Mouse (Mus musculus): ENCODE measurements at regions not wholly inside any gene's neighbourhood (a gene's known extent, or its start where the extent isn't known, plus 50 kb on each side); places are given as distances from the start of the nearest gene placed in this dataset.
A peak's percentile ranks its signal among the peaks of the same experiment; 100 is the strongest.

- Histone ChIP-seq H3K27me3 (replicated peaks; ENCODE audit: control insufficient read depth, insufficient read depth, low read length) (no peaks in the 10 kb centered on the region), H3K4me3 (ENCODE audit: low read length) (no peak overlapping the region), H3K9me3 (ENCODE audit: control insufficient read depth, low read length) (no peaks in the 10 kb centered on the region), H3K4me2 (ENCODE audit: low read depth, low read length) (no peak overlapping the region), H3K9ac (ENCODE audit: low read depth, low read length) (no peak overlapping the region), H3K27ac (ENCODE audit: low read length) (no peak overlapping the region), H3K4me1 (ENCODE audit: control insufficient read depth, insufficient read depth, low read length) (no peaks in the 10 kb centered on the region), H3K36me3 (ENCODE audit: control insufficient read depth, insufficient read depth, low read length) (no peaks in the 10 kb centered on the region)
- 78% methylated on average over 14 of the region's 14 CpGs for WGBS
- ATAC-seq = no peak
These were observed 539.6 kb downstream of the Nuf2 start for GRCm38 (mm10) chr1:168991506-168992244.

GRCm38 (mm10) chr1:168975037-168975698, 543.1 kb upstream of the Pbx1 start:
- ATAC-seq = no peak
- H3K4me2 ChIP-seq (ENCODE audit: low read depth, low read length) = no peak overlapping the region
- H3K9me3 ChIP-seq (ENCODE audit: control insufficient read depth, low read length) = no peaks in the 10 kb centered on the region
- H3K36me3 ChIP-seq (ENCODE audit: control insufficient read depth, insufficient read depth, low read length) = no peaks in the 10 kb centered on the region
- H3K4me1 ChIP-seq (ENCODE audit: control insufficient read depth, insufficient read depth, low read length) = no peaks in the 10 kb centered on the region
- no peaks in the 10 kb centered on the region for H3K27me3 ChIP-seq (replicated peaks; ENCODE audit: control insufficient read depth, insufficient read depth, low read length)
- no peak overlapping the region for H3K27ac ChIP-seq (ENCODE audit: low read length)
- WGBS = 76% methylated on average over 8 of the region's 8 CpGs
- H3K9ac ChIP-seq (ENCODE audit: low read depth, low read length) = no peak overlapping the region
- H3K4me3 ChIP-seq (ENCODE audit: low read length) = no peak overlapping the region

- WGBS = 31% methylated on average over 5 of the region's 5 CpGs
- Histone ChIP-seq H3K27me3 (replicated peaks; ENCODE audit: control insufficient read depth, insufficient read depth, low read length) (no peaks in the 10 kb centered on the region), H3K4me3 (ENCODE audit: low read length) (no peak overlapping the region), H3K27ac (ENCODE audit: low read length) (no peak overlapping the region), H3K4me2 (ENCODE audit: low read depth, low read length) (no peak overlapping the region), H3K9me3 (ENCODE audit: control insufficient read depth, low read length) (no peaks in the 10 kb centered on the region), H3K36me3 (ENCODE audit: control insufficient read depth, insufficient read depth, low read length) (no peaks in the 10 kb centered on the region), H3K9ac (ENCODE audit: low read depth, low read length) (no peak overlapping the region), H3K4me1 (ENCODE audit: control insufficient read depth, insufficient read depth, low read length) (no peaks in the 10 kb centered on the region)
- no peak for ATAC-seq
These were observed 537.3 kb upstream of the Pbx1 start for GRCm38 (mm10) chr1:168969402-168969801.

- no peaks in the 10 kb centered on the region for H3K4me1 ChIP-seq (ENCODE audit: control insufficient read depth, insufficient read depth, low read length)
- no peak overlapping the region for H3K9ac ChIP-seq (ENCODE audit: low read depth, low read length)
- H3K4me3 ChIP-seq (ENCODE audit: low read length) = no peak overlapping the region
- ATAC-seq = peak; percentile 100
- no peak overlapping the region for H3K27ac ChIP-seq (ENCODE audit: low read length)
- H3K36me3 ChIP-seq (ENCODE audit: control insufficient read depth, insufficient read depth, low read length) = no peaks in the 10 kb centered on the region
- no peaks in the 10 kb centered on the region for H3K27me3 ChIP-seq (replicated peaks; ENCODE audit: control insufficient read depth, insufficient read depth, low read length)
- H3K9me3 ChIP-seq (ENCODE audit: control insufficient read depth, low read length) = no peaks in the 10 kb centered on the region
- 62% methylated on average over 2 of the region's 2 CpGs for WGBS
- no peak overlapping the region for H3K4me2 ChIP-seq (ENCODE audit: low read depth, low read length)
These were observed 535.3 kb upstream of the Pbx1 start for GRCm38 (mm10) chr1:168967334-168967733.

GRCm38 (mm10) chr1:168964467-168964904, 532.4 kb upstream of the Pbx1 start:
- Histone ChIP-seq H3K4me1 (ENCODE audit: control insufficient read depth, insufficient read depth, low read length) (no peaks in the 10 kb centered on the region), H3K27ac (ENCODE audit: low read length) (no peak overlapping the region), H3K4me2 (ENCODE audit: low read depth, low read length) (no peak overlapping the region), H3K36me3 (ENCODE audit: control insufficient read depth, insufficient read depth, low read length) (no peaks in the 10 kb centered on the region), H3K9ac (ENCODE audit: low read depth, low read length) (no peak overlapping the region), H3K27me3 (replicated peaks; ENCODE audit: control insufficient read depth, insufficient read depth, low read length) (no peaks in the 10 kb centered on the region), H3K9me3 (ENCODE audit: control insufficient read depth, low read length) (no peaks in the 10 kb centered on the region), H3K4me3 (ENCODE audit: low read length) (no peak overlapping the region)
- 68% methylated on average over 6 of the region's 6 CpGs for WGBS
- no peak for ATAC-seq

- Histone ChIP-seq H3K27ac (ENCODE audit: low read length) (no peak overlapping the region), H3K4me1 (ENCODE audit: control insufficient read depth, insufficient read depth, low read length) (no peaks in the 10 kb centered on the region), H3K36me3 (ENCODE audit: control insufficient read depth, insufficient read depth, low read length) (no peaks in the 10 kb centered on the region), H3K27me3 (replicated peaks; ENCODE audit: control insufficient read depth, insufficient read depth, low read length) (no peaks in the 10 kb centered on the region), H3K4me2 (ENCODE audit: low read depth, low read length) (no peak overlapping the region), H3K9ac (ENCODE audit: low read depth, low read length) (no peak overlapping the region), H3K4me3 (ENCODE audit: low read length) (no peak overlapping the region), H3K9me3 (ENCODE audit: control insufficient read depth, low read length) (no peaks in the 10 kb centered on the region)
- no peak for ATAC-seq
These were observed 518.9 kb upstream of the Pbx1 start for GRCm38 (mm10) chr1:168950947-168951346.

GRCm38 (mm10) chr1:168924100-168924815, 492.2 kb upstream of the Pbx1 start:
- no peak overlapping the region for H3K4me3 ChIP-seq (ENCODE audit: low read length)
- no peak overlapping the region for H3K4me2 ChIP-seq (ENCODE audit: low read depth, low read length)
- H3K27ac ChIP-seq (ENCODE audit: low read length) = no peak overlapping the region
- H3K9me3 ChIP-seq (ENCODE audit: control insufficient read depth, low read length) = no peaks in the 10 kb centered on the region
- no peak for ATAC-seq
- no peaks in the 10 kb centered on the region for H3K27me3 ChIP-seq (replicated peaks; ENCODE audit: control insufficient read depth, insufficient read depth, low read length)
- no peak overlapping the region for H3K9ac ChIP-seq (ENCODE audit: low read depth, low read length)
- WGBS = 73% methylated on average over 5 of the region's 5 CpGs
- no peaks in the 10 kb centered on the region for H3K4me1 ChIP-seq (ENCODE audit: control insufficient read depth, insufficient read depth, low read length)
- no peaks in the 10 kb centered on the region for H3K36me3 ChIP-seq (ENCODE audit: control insufficient read depth, insufficient read depth, low read length)

- WGBS = 88% methylated on average over 9 of the region's 9 CpGs
- H3K4me1 ChIP-seq (ENCODE audit: control insufficient read depth, insufficient read depth, low read length) = no peaks in the 10 kb centered on the region
- no peaks in the 10 kb centered on the region for H3K27me3 ChIP-seq (replicated peaks; ENCODE audit: control insufficient read depth, insufficient read depth, low read length)
- H3K4me3 ChIP-seq (ENCODE audit: low read length) = no peak overlapping the region
- no peak overlapping the region for H3K27ac ChIP-seq (ENCODE audit: low read length)
- no peaks in the 10 kb centered on the region for H3K9me3 ChIP-seq (ENCODE audit: control insufficient read depth, low read length)
- H3K9ac ChIP-seq (ENCODE audit: low read depth, low read length) = no peak overlapping the region
- no peak overlapping the region for H3K4me2 ChIP-seq (ENCODE audit: low read depth, low read length)
- H3K36me3 ChIP-seq (ENCODE audit: control insufficient read depth, insufficient read depth, low read length) = no peaks in the 10 kb centered on the region
- no peak for ATAC-seq
These were observed 486.4 kb upstream of the Pbx1 start for GRCm38 (mm10) chr1:168918331-168919076.

- Histone ChIP-seq H3K4me2 (ENCODE audit: low read depth, low read length) (no peak overlapping the region), H3K9ac (ENCODE audit: low read depth, low read length) (no peak overlapping the region)
These were observed 476.7 kb upstream of the Pbx1 start for GRCm38 (mm10) chr1:168908684-168909175.

More at GRCm38 (mm10) chr1:168908684-168909175, 476.7 kb upstream of the Pbx1 start:
- 74% methylated on average over 4 of the region's 4 CpGs for WGBS
- Histone ChIP-seq H3K9me3 (ENCODE audit: control insufficient read depth, low read length) (no peaks in the 10 kb centered on the region), H3K27me3 (replicated peaks; ENCODE audit: control insufficient read depth, insufficient read depth, low read length) (no peaks in the 10 kb centered on the region), H3K27ac (ENCODE audit: low read length) (no peak overlapping the region), H3K4me3 (ENCODE audit: low read length) (no peak overlapping the region), H3K36me3 (ENCODE audit: control insufficient read depth, insufficient read depth, low read length) (no peaks in the 10 kb centered on the region), H3K4me1 (ENCODE audit: control insufficient read depth, insufficient read depth, low read length) (no peaks in the 10 kb centered on the region)
- no peak for ATAC-seq
